Mouse (Mus musculus) liver, embryonic 12.5 days (tissue): ENCODE measurements at regions not wholly inside any gene's neighbourhood (a gene's known extent, or its start where the extent isn't known, plus 50 kb on each side); places are given as distances from the start of the nearest gene placed in this dataset.

Experiments
- ATAC-seq: fragments of 200-750 bp; cut with Nextera tagmentation; 2 replicates; pipeline ENCODE4 v1.8.0; 2017; ENCODE audit warnings: moderate number of reproducible peaks, mild to moderate bottlenecking, moderate library complexity
- H3K27ac ChIP-seq: fragments of 300-500 bp; sonication (generic); 2 replicates; pipeline ENCODE4 v1.5.1; 2016; ENCODE audit warnings: mild to moderate bottlenecking
- H3K27me3 ChIP-seq: fragments of 300-500 bp; sonication (generic); replicated peaks from 2 replicates; pipeline ENCODE4 v1.6.1; 2016; ENCODE audit warnings: mild to moderate bottlenecking, moderate library complexity
- H3K36me3 ChIP-seq: fragments of 300-500 bp; sonication (generic); 2 replicates; pipeline ENCODE4 v1.6.1; 2016; ENCODE audit warnings: mild to moderate bottlenecking, moderate library complexity
- H3K4me1 ChIP-seq: fragments of 300-500 bp; sonication (generic); 2 replicates; pipeline ENCODE4 v1.6.1; 2016
- H3K4me2 ChIP-seq: fragments of 300-500 bp; sonication (generic); 2 replicates; pipeline ENCODE4 v1.6.1; 2016; ENCODE audit warnings: mild to moderate bottlenecking, moderate library complexity
- H3K4me3 ChIP-seq: fragments of 300-500 bp; sonication (generic); 2 replicates; pipeline ENCODE4 v1.5.1; 2016; ENCODE audit warnings: mild to moderate bottlenecking, moderate library complexity
- H3K9ac ChIP-seq: fragments of 300-500 bp; sonication (generic); 2 replicates; pipeline ENCODE4 v1.6.1; 2016; ENCODE audit warnings: mild to moderate bottlenecking, moderate library complexity
- H3K9me3 ChIP-seq: fragments of 300-500 bp; sonication (generic); replicated peaks from 2 replicates; pipeline ENCODE4 v1.6.1; 2016; ENCODE audit warnings: mild to moderate bottlenecking, moderate library complexity
- WGBS: fragments of 180-500 bp; shearing (Covaris S2); methylation state at CpG from one replicate; pipeline ENCODE4 v1.1.7; 2016; ENCODE audit not compliant: insufficient replicate concordance; 5-methylcytosine and 5-hydroxymethylcytosine counted together

GRCm38 (mm10) chr13:5240541-5240940 is 620.7 kb upstream of the Klf6 start:
- Histone ChIP-seq H3K4me2 (no peak overlapping the region), H3K36me3 (no peaks in the 10 kb centered on the region), H3K9me3 (no peaks in the 10 kb centered on the region), H3K27me3 (no peaks in the 10 kb centered on the region), H3K4me3 (no peak overlapping the region), H3K4me1 (no peaks in the 10 kb centered on the region), H3K9ac (no peak overlapping the region), H3K27ac (no peak overlapping the region)
- 58% methylated on average over 4 of the region's 4 CpGs for WGBS
- no peak for ATAC-seq

- no peaks in the 10 kb centered on the region for H3K4me1 ChIP-seq
- ATAC-seq, result no peak
- no peak overlapping the region for H3K27ac ChIP-seq
- no peak overlapping the region for H3K9ac ChIP-seq
- H3K4me3 ChIP-seq, result no peak overlapping the region
- no peaks in the 10 kb centered on the region for H3K27me3 ChIP-seq
- H3K9me3 ChIP-seq, result no peaks in the 10 kb centered on the region
- no peak overlapping the region for H3K4me2 ChIP-seq
- 52% methylated on average over 2 of the region's 2 CpGs for WGBS
- no peaks in the 10 kb centered on the region for H3K36me3 ChIP-seq
Measured at GRCm38 (mm10) chr13:5242782-5243181, 618.5 kb upstream of the Klf6 start.

DNA sequence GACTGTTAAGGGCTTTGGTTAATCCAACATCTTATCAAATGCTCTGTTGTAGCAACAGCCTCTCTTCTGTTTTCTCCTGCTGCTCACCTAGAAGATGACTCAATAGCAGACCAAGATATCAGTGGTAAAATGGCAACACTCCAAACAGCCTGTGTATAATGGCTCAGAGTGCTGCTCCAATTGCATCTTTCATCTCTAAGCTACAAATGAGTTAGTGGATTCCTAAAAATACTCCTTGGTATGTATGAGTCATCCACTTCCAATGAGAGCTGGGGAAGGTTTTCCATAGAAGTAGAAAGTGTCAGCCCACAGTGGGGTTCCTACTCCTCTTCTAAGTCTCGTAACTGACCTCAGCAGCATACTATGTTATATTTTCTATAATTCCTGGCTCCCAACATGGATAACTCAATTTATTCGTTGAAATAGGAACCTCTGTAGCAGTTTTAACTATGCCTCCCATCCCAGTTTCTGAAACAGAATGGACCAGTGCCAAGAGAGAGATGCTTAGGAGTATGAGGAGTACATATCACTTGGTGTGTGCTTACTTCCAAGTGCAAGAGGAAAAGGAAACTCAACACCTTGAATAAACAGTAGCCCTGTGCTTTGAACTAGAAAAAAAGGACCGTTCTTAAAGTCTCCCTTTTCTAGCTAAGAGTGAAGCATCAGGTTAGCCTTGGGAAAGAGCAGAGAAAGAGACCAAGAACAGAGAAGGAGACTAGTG is 612.5 kb upstream of the Klf6 start:
- H3K27me3 ChIP-seq, result no peaks in the 10 kb centered on the region
- H3K9me3 ChIP-seq, result no peaks in the 10 kb centered on the region
- H3K9ac ChIP-seq, result no peak overlapping the region
- 37% methylated on average over 3 of the region's 3 CpGs for WGBS
- no peak for ATAC-seq
- no peak overlapping the region for H3K27ac ChIP-seq
- H3K4me1 ChIP-seq, result no peaks in the 10 kb centered on the region
- H3K4me3 ChIP-seq, result no peak overlapping the region
- no peaks in the 10 kb centered on the region for H3K36me3 ChIP-seq
- H3K4me2 ChIP-seq, result no peak overlapping the region

GRCm38 (mm10) chr13:5257891-5258660 is 603.2 kb upstream of the Klf6 start:
- WGBS, result 57% methylated on average over 6 of the region's 6 CpGs
- no peak overlapping the region for H3K4me2 ChIP-seq
- no peak for ATAC-seq
- H3K9ac ChIP-seq, result no peak overlapping the region
- H3K4me1 ChIP-seq, result no peaks in the 10 kb centered on the region
- H3K27ac ChIP-seq, result no peak overlapping the region
- H3K36me3 ChIP-seq, result no peaks in the 10 kb centered on the region
- no peak overlapping the region for H3K4me3 ChIP-seq
- no peaks in the 10 kb centered on the region for H3K27me3 ChIP-seq
- H3K9me3 ChIP-seq, result no peaks in the 10 kb centered on the region

- Histone ChIP-seq H3K4me2 (no peak overlapping the region), H3K9me3 (no peaks in the 10 kb centered on the region), H3K9ac (no peak overlapping the region), H3K27ac (no peak overlapping the region), H3K27me3 (no peaks in the 10 kb centered on the region), H3K4me1 (no peaks in the 10 kb centered on the region), H3K4me3 (no peak overlapping the region), H3K36me3 (no peaks in the 10 kb centered on the region)
- no peak for ATAC-seq
- 65% methylated on average over 3 of the region's 3 CpGs for WGBS
Measured at GRCm38 (mm10) chr13:5259760-5260159, 601.5 kb upstream of the Klf6 start.

- Histone ChIP-seq H3K4me1 (no peaks in the 10 kb centered on the region), H3K36me3 (no peaks in the 10 kb centered on the region), H3K27me3 (no peaks in the 10 kb centered on the region), H3K9me3 (no peaks in the 10 kb centered on the region), H3K4me3 (no peak overlapping the region), H3K9ac (no peak overlapping the region), H3K4me2 (no peak overlapping the region), H3K27ac (no peak overlapping the region)
- ATAC-seq, result no peak
- WGBS, result 45% methylated on average over 1 of the region's 1 CpGs
Measured at GRCm38 (mm10) chr13:5272506-5273192, 588.6 kb upstream of the Klf6 start.

GRCm38 (mm10) chr13:5276564-5276963 is 584.7 kb upstream of the Klf6 start:
- Histone ChIP-seq H3K9me3 (no peaks in the 10 kb centered on the region), H3K27me3 (no peaks in the 10 kb centered on the region), H3K4me3 (no peak overlapping the region), H3K4me2 (no peak overlapping the region), H3K4me1 (no peaks in the 10 kb centered on the region), H3K9ac (no peak overlapping the region), H3K27ac (no peak overlapping the region), H3K36me3 (no peaks in the 10 kb centered on the region)
- WGBS, result 48% methylated on average over 1 of the region's 1 CpGs
- no peak for ATAC-seq

DNA sequence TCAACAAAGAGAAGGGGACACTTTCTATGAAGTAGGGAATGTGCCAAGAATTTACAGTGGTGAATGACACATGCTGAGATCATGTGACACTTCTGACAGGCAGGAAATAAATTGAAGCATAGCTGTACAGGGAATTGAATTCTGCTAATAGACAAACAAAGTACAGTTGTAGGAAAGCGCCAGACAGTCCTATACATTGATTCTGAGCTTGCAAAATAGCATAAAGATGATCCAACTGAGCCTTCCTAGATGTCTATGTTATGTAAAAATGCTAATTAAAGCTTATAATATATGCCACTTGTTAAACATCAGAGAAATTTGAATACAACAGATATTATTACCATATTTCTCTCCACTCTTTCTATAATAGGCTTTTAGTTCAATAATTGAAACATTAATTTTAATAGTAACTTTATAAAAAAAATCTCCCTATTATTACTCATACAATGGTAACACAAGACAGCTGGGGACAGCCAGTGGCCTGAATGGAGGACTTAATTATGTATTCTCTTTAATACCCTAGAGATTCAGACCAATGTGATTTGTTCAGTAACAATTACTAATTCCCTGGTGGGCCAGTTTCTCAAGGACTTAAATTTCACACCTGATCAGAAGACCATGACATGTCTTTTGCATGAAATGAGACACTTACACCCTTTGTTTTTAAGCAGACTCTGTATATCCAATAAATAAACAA is 571.4 kb upstream of the Klf6 start:
- Histone ChIP-seq H3K36me3 (no peaks in the 10 kb centered on the region), H3K9ac (no peak overlapping the region), H3K4me1 (no peaks in the 10 kb centered on the region), H3K9me3 (no peaks in the 10 kb centered on the region), H3K27ac (no peak overlapping the region), H3K4me3 (no peak overlapping the region), H3K4me2 (no peak overlapping the region), H3K27me3 (no peaks in the 10 kb centered on the region)
- no peak for ATAC-seq
- WGBS, result 44% methylated on average over 1 of the region's 1 CpGs

GRCm38 (mm10) chr13:5302141-5302540 is 559.1 kb upstream of the Klf6 start:
- WGBS, result 15% methylated on average over 1 of the region's 1 CpGs
- Histone ChIP-seq H3K9ac (no peak overlapping the region), H3K4me1 (no peaks in the 10 kb centered on the region), H3K27me3 (no peaks in the 10 kb centered on the region), H3K4me3 (no peak overlapping the region), H3K9me3 (no peaks in the 10 kb centered on the region), H3K36me3 (no peaks in the 10 kb centered on the region), H3K4me2 (no peak overlapping the region), H3K27ac (no peak overlapping the region)
- no peak for ATAC-seq

DNA sequence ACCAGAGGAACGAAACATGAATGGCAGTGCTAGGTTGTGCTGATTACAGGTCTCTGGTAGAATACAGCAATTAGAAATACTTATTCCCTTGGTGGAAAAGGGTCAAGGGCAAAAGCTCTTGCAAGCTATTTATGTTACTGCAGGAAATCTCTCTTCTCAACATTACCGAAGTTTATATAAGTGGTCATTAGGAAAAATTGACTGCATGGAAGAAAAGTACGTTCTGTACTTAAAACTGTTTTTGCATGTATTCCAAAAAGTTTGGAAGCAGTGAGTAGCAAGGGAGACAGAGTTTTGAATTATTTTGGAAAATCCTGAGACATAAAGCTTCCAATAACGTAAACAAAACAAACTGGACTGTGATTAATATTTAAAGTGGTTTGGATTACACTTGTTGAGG is 554.6 kb upstream of the Klf6 start:
- Histone ChIP-seq H3K4me2 (no peak overlapping the region), H3K36me3 (no peaks in the 10 kb centered on the region), H3K9ac (no peak overlapping the region), H3K4me1 (no peaks in the 10 kb centered on the region), H3K27ac (no peak overlapping the region), H3K9me3 (no peaks in the 10 kb centered on the region), H3K27me3 (no peaks in the 10 kb centered on the region), H3K4me3 (no peak overlapping the region)
- no peak for ATAC-seq
- 57% methylated on average over 4 of the region's 4 CpGs for WGBS

DNA sequence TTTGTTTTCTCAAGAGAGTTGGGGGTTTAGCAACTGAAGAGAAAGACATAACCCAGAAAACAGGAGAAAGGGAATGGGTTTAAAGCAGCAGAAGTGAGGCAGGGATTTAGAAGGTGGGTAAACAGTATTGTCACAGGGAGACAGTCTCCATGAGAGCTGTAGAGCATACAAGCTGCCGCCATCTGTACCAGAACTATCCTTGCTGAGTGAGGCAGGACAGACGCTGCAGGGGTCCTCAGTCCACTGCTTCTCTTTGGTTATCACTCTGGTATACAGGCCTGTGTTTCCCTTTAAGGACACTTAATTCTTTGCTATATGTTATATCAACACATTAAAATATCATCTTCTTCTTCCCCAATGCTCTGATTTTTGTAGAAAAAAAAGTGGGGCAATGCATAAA is 548.0 kb upstream of the Klf6 start:
- no peaks in the 10 kb centered on the region for H3K4me1 ChIP-seq
- 52% methylated on average over 2 of the region's 2 CpGs for WGBS
- H3K9me3 ChIP-seq, result no peaks in the 10 kb centered on the region
- H3K4me2 ChIP-seq, result no peak overlapping the region
- H3K27ac ChIP-seq, result no peak overlapping the region
- no peak overlapping the region for H3K9ac ChIP-seq
- H3K27me3 ChIP-seq, result no peaks in the 10 kb centered on the region
- no peak for ATAC-seq
- no peaks in the 10 kb centered on the region for H3K36me3 ChIP-seq
- no peak overlapping the region for H3K4me3 ChIP-seq

DNA sequence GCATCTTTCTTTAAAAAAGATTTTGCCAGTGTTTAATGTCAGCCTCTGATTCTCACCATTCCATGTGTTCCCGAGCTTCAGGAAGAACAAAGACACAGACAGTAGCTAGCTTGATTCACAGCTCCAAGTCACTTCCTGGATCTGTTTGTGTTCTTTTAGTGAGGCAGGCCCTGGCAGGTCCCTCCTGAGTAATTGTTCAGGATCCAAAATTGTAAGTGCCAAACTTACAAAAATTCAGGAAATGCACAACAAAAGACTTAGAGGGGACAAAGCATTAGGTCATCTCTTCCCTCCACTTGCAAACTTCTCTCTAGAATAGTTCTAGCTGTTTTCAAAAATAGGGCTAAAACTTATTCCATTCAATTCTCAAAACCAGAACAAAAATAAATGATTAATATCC is 546.3 kb upstream of the Klf6 start:
- Histone ChIP-seq H3K4me3 (no peak overlapping the region), H3K27me3 (no peaks in the 10 kb centered on the region), H3K36me3 (no peaks in the 10 kb centered on the region), H3K27ac (no peak overlapping the region), H3K4me2 (no peak overlapping the region), H3K9me3 (no peaks in the 10 kb centered on the region), H3K4me1 (no peaks in the 10 kb centered on the region), H3K9ac (no peak overlapping the region)
- no peak for ATAC-seq
- 60% methylated on average over 1 of the region's 1 CpGs for WGBS
